Mouse (Mus musculus): ENCODE measurements around the gene Nol6. TPM values are rescaled to one million over a fixed set of nuclear protein-coding genes. Genes with fewer than 3 reads are reported as not detected.
"Not testable (repeated sequence)": the region's sequence is repeated elsewhere in the genome, so short reads cannot be mapped to it uniquely, and the experiment has no call there.

Nol6 gene
- total RNA-seq, 2 experiments from 2014 or later = 14.8 to 15.8 TPM

DNA sequence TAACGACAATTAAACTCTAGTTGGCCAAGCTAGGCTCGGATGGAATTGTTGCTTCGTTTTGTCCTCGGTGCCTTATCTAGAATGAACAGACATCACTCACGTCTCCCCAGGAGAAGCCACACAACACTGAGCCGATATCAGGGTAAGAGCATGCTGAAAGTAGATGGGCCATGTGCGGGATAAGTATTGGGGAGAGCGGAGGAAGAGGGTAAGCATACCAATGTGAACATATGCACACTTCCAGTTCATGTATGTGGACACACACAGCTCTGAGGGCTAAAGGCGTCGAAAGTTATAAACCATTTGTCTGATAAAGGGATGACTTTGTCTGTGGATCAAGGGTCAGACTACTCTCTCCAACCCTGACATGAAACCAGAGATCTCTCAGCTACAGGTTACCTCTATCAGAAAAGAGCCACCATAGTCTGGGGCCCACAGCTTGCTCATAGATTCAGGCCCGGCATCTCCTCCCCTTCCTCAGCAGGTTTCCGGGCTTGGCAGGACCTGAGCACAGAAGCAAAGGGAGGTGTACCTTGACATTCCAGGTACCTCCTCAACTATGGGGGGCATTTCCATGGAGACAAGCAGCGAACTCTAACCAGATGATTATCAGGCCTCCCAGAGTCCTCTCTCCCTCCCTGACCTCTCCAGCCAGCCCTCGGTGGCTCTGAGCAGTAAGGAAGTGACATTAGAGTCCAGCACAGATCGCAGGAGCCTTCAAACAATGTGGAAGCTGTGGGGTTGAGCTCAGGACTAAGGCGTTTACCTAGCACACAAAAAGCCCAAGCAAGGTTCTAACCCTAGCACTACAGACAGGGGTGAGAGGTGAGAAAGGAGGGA lies 36.6 kb downstream of the Nol6 start:
- DNase-seq = no peak
- intact Hi-C loops (cut with DNase I) = no loop called here

DNA sequence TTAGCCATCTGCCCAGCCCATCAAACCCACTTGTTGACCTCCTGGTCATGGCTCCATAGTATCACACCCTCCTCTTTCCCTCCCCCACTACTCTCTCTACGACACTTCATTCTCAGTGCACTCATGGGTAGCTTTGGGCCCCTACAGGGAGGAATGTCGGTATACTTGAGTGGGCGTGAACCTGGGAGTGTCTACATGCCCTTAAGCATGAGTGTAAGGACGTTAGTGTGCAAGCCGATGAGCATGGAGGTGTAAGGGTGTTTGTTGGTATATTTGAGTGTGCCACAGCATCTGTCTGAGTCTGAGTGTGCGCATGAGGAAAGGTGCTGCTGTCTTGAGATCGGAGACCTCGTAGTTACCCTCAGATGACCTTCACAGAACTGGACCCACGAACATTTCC lies 37.3 kb downstream of the Nol6 start:
- intact Hi-C loops (cut with DNase I) = no loop called here
- DNase-seq = no peak

DNA sequence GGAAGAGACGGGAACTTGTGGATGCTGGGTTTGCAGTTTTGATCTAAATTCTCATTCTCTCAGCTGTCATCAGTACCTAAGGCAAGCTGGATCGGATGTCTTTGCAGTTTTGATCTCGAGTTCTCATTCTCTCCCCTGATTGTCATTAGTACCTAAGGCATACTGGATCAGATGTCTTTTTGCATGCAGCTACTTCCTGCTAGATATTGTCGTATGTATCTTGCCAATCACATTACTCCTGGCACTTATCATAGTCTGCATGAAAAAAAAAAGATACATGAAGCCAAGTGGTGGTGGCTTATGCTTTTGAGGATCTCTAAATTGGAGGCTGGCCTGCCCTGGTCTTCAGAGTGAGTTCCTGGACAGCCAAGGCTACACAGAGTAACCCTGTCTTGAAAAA lies 39.4 kb downstream of the Nol6 start:
- intact Hi-C loops (cut with DNase I) = no loop called here
- no peak for DNase-seq

DNA sequence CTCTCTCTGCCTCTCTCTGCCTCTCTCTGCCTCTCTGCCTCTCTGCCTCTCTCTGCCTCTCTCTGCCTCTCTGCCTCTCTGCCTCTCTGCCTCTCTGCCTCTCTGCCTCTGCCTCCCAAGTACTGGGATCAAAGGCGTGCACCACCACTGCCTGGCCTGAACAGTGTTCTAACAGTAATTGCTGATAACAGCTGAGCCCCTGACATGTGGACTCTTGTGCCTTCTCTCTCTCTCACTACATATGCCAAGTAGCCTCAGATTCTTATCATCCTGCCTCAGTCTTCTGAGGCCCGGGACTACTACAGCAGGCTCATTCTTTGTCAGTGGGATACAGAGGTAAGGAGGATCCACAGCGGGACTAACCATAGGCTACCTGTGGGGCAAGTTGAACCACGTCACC lies 41.5 kb downstream of the Nol6 start:
- DNase-seq; intact Hi-C loops (cut with DNase I): not testable (repeated sequence)

DNA sequence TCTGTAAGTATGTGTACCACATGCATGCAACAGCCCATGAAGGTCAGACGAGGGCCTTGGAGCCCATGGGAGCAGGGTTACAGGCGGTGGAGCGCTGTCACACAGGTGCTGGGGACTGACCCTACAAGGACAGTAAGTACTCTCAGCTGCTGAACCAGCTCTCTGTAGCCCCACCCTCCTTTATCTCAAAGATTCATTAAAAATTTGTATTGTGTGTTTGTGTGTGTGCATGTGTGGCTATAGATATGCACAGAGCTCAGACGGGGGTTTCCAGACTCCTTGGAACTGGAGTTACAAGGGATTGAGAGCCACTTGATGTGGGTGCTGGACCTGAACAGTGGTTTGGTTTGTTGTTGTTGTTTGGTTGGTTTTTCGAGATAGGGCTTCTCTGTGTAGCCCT lies 42.5 kb downstream of the Nol6 start:
- intact Hi-C loops (cut with DNase I) = no loop called here
- DNase-seq = no peak

DNA sequence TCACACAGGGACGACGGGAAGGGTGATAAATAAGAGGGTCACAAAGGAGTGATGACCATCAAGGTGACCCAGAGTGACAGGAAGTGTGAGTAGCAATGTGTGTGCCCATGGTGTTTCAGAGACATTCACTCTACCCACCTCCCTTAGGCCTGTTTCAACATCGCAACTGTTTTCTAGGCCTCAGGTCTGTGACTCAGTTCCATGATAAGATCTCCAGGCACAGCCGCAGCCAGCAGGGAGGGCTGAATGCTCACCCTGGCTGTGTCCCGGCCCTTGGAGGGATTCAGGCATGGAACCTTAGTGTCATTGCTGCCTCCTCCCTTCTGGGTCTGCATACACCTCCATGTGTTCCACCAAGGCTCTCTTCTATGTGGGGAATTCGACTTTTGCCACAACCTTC lies 45.5 kb downstream of the Nol6 start:
- intact Hi-C loops (cut with DNase I) = no loop called here
- DNase-seq = no peak

DNA sequence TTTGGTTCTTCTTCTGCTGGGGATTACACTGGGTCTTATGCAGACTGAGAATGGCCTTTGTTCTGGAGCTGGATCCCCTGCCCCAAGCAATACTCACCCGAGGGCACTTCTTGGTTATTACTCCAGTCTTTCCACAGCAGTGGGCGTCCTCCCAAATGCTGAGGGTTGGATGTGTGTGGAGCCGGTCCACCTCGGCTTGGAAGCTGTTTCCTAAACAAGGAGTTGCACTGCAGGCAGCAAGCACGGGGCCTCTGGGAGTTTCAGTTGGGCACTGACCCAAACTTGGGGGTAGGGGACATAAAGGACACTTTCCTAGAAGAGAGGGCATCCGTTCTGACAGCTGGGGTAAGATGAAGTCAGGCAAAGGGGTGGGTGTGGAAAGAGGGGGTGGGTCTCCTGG lies 49.8 kb downstream of the Nol6 start:
- intact Hi-C loops (cut with DNase I) = no loop called here
- no peak for DNase-seq

DNA sequence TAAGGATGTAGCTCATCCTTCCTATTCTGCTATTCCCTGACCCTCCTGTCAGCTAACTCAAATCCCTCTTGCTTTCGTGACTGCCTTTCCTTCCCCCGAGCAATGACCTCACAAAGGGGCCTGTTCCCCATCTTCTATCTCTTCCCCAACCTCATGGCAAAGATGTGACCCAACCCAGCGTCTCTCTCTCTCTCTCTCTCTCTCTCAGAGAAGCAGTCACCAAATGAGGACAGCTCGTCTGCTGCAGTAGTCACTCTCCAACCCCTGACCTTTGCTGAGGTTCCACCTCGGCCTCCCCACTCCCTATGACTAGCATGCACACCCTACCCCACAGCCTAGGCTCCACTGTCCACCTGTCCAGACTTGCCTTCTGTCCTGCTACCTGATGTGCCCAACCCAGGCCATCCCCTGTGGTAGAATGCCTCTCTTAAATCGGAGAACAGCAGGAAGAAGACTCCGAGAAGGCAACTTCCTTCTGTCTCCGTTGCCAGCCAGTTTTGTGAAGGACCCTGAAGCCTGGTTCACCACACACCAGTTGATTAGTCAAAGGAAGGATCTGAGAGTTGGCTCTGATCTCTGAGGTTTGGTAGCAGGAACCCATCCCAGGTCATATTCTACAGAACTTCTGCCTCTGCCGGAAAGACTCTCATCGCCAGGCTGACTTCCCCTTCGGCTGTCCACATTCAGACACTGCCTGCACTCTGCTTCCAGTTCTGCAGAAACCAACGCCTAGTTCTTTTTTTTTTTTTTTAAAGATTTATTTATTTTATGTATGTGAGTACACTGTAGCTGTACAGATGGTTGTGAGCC lies 51.0 kb downstream of the Nol6 start:
- no peak for DNase-seq
- intact Hi-C loops (cut with DNase I) = no loop called here

DNA sequence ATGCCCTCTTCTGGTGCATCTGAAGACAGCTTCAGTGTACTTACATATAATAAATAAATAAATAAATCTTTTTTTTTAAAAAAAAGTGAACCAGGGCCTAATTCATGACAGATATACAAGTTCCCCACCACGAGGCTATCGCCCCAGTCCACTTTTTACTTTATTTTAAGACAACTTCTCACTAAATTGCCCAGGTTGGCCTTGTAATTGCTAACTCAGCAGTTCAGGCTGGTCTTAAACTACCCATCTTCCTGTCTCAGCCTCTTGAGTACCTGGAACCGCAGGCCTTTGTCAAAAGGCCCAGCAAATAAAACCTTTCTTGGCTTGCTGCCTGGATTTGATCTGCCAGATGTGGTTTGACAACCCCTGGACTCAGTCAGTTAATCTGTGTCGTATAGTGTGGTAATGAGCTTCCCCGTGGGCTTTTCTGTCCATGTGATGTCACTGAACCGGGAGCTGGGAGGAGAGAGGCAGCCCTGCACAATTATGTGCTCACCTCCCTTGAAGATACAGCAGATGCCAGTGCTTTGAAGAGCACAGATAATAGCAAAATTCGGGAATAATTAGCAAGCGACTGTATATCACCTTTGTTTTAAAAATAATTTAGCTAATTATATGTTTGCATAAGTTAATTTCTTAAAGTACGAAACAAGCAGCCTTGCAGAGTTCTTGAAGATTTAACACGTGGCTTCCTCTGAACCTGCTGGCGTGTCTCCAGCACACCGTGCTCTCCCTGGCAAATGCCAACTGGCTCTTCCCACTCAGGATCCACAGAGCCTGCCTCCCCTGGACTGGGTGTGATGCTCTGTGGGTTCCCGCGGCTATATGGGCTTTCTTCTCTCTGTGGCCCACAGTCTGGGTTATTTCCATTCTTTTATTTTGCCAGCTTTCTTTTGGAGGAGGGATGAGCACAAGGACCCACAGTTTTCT lies 52.5 kb downstream of the Nol6 start:
- DNase-seq = no peak
- intact Hi-C loops (cut with DNase I) = no loop called here

DNA sequence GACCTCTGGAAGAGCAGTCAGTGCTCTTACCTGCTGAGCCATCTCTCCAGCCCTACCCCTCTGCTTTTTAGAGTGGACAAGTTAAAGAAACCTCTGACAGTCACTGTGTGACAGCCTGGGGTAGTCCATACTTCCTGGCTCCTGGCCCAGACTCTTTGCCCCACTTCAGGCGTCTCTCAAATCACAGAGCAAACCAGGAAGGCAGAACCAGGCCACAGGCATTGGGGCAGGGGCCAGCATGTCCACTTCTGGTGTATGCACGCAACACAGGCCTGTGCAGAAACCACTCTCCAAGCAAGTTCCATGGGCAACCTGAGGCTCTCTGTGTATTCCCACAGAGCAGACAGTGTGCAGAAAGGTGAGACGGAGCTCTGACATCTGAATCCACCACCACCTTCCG lies 59.1 kb downstream of the Nol6 start:
- intact Hi-C loops (cut with DNase I) = no loop called here
- DNase-seq = no peak

Other genes with a start within 250 kb of the Nol6 start
- not detected for gene Spink4, start 204.4 kb downstream of the Nol6 start, total RNA-seq (2021)
- gene Bag1, start 176.2 kb downstream of the Nol6 start, total RNA-seq (2021) = 100 to 1,000 TPM; 260 to 269 TPM
- 10 to 100 TPM; 39.2 to 40.1 TPM for gene Chmp5, start 176.0 kb downstream of the Nol6 start, total RNA-seq (2021)
- 10 to 100 TPM; 20.9 to 22.8 TPM for gene Nfx1, start 153.5 kb downstream of the Nol6 start, total RNA-seq (2021)
- 10 to 100 TPM; 30.2 to 49.0 TPM for gene Aqp7, start 76.3 kb downstream of the Nol6 start, total RNA-seq (2021)
- not detected for gene Aqp3, start 26.3 kb downstream of the Nol6 start, total RNA-seq (2021)
- 100 to 1,000 TPM; 136 to 137 TPM for gene Ube2r2, start 11.3 kb upstream of the Nol6 start, total RNA-seq (2021)
- 10 to 100 TPM; 59.4 to 61.1 TPM for gene Ubap2, start 150.7 kb upstream of the Nol6 start, total RNA-seq (2021)
- 10 to 100 TPM; 37.9 to 43.4 TPM for gene Dcaf12, start 190.4 kb upstream of the Nol6 start, total RNA-seq (2021)
- gene Ubap1, start 224.5 kb upstream of the Nol6 start, total RNA-seq (2021) = 10 to 100 TPM; 34.1 to 40.3 TPM